Mouse (Mus musculus) limb, embryonic 15.5 days (tissue): ENCODE data around the gene Aldh1a3. TPM values are rescaled to one million over a fixed set of nuclear protein-coding genes. Genes with fewer than 3 reads are reported as not detected.

Experiments
- ATAC-seq: fragments of 200-750 bp; cut with Nextera tagmentation; 2 replicates; pipeline ENCODE4 v1.8.0; 2017; ENCODE audit warnings: low read depth, moderate TSS enrichment; ENCODE audit not compliant: insufficient number of reproducible peaks, low FRiP score, low TSS enrichment
- H3K27ac ChIP-seq: fragments of 300-500 bp; sonication (generic); 2 replicates; pipeline ENCODE4 v1.5.1; 2015; ENCODE audit warnings: moderate library complexity, mild to moderate bottlenecking, inconsistent platforms
- H3K27me3 ChIP-seq: fragments of 300-500 bp; sonication (generic); 2 replicates; pipeline ENCODE4 v1.6.1; 2015; ENCODE audit warnings: inconsistent platforms
- H3K36me3 ChIP-seq: fragments of 300-500 bp; sonication (generic); 2 replicates; pipeline ENCODE4 v1.6.1; 2015; ENCODE audit warnings: inconsistent platforms
- H3K4me1 ChIP-seq: fragments of 300-500 bp; sonication (generic); 2 replicates; pipeline ENCODE4 v1.6.1; 2015; ENCODE audit warnings: inconsistent platforms
- H3K4me2 ChIP-seq: fragments of 300-500 bp; sonication (generic); 2 replicates; pipeline ENCODE4 v1.6.1; 2015; ENCODE audit warnings: mild to moderate bottlenecking, inconsistent platforms
- H3K4me3 ChIP-seq: fragments of 300-500 bp; sonication (generic); 2 replicates; pipeline ENCODE4 v1.5.1; 2015; ENCODE audit warnings: mild to moderate bottlenecking, inconsistent platforms
- H3K9ac ChIP-seq: fragments of 300-500 bp; sonication (generic); 2 replicates; pipeline ENCODE4 v1.6.1; 2015; ENCODE audit warnings: inconsistent platforms
- H3K9me3 ChIP-seq: fragments of 300-500 bp; sonication (generic); 2 replicates; pipeline ENCODE4 v1.6.1; 2016; ENCODE audit warnings: inconsistent platforms
- WGBS: fragments of 180-500 bp; shearing (Covaris S2); methylation state at CpG from one replicate; pipeline ENCODE4 v1.1.7; 2015; 5-methylcytosine and 5-hydroxymethylcytosine counted together
- polyA plus RNA-seq: library from polyadenylated mRNA; unstranded; fragments of >200 nt; fragmentation: Nextera tagmentation; extraction: Ambion mirVana; gene quantifications from 2 replicates; pipeline ENCODE4 v1.2.1, GENCODE M21; 2015

Aldh1a3 gene
- 9.4 TPM in 2 replicates for polyA plus RNA-seq

GRCm38 (mm10) chr7:66427437-66428161, at the start of gene Aldh1a3:
TSS of gene Aldh1a3 (minus strand) at chr7:66427517.
- H3K4me3 ChIP-seq = peak within 1 kb of the TSS; percentile 50
- H3K9me3 ChIP-seq = no peaks in the 10 kb centered on the region
- H3K9ac ChIP-seq = 0 out of 2 replicates have a peak within 1 kb of the TSS, but pooled peaks have one; percentile 27
- 1% methylated on average over 43 of the region's 56 CpGs for WGBS
- ATAC-seq = peak; percentile 58; the same call in 1 of the 2 replicates
- peak within 1 kb of the TSS; percentile 97 for H3K4me2 ChIP-seq
- no peaks in the 10 kb centered on the region for H3K36me3 ChIP-seq
- peaks cover 21% of the 10 kb centered on the region for H3K4me1 ChIP-seq
- H3K27me3 ChIP-seq = peaks cover 56% of the 10 kb centered on the region
- no peak within 1 kb of the TSS for H3K27ac ChIP-seq

GRCm38 (mm10) chr7:66476289-66476688, 49.0 kb upstream of the Aldh1a3 start:
- no peaks in the 10 kb centered on the region for H3K27me3 ChIP-seq
- no peak for ATAC-seq
- H3K4me3 ChIP-seq = no peak overlapping the region
- H3K36me3 ChIP-seq = no peaks in the 10 kb centered on the region
- no peak overlapping the region for H3K4me2 ChIP-seq
- WGBS = 58% methylated on average over 8 of the region's 8 CpGs
- H3K9me3 ChIP-seq = no peaks in the 10 kb centered on the region
- no peak overlapping the region for H3K9ac ChIP-seq
- H3K27ac ChIP-seq = no peak overlapping the region
- 0 out of 2 replicates have a peak, but pooled peaks cover 2% of the 10 kb centered on the region for H3K4me1 ChIP-seq

GRCm38 (mm10) chr7:66471641-66472216, 44.4 kb upstream of the Aldh1a3 start:
- H3K27me3 ChIP-seq = no peaks in the 10 kb centered on the region
- no peaks in the 10 kb centered on the region for H3K4me1 ChIP-seq
- H3K4me2 ChIP-seq = no peak overlapping the region
- WGBS = 68% methylated on average over 12 of the region's 12 CpGs
- H3K9ac ChIP-seq = no peak overlapping the region
- ATAC-seq = no peak
- no peaks in the 10 kb centered on the region for H3K36me3 ChIP-seq
- no peak overlapping the region for H3K4me3 ChIP-seq
- H3K9me3 ChIP-seq = no peaks in the 10 kb centered on the region
- no peak overlapping the region for H3K27ac ChIP-seq

GRCm38 (mm10) chr7:66466641-66467040, 39.3 kb upstream of the Aldh1a3 start:
- H3K4me3 ChIP-seq = no peak overlapping the region
- H3K9ac ChIP-seq = no peak overlapping the region
- H3K4me1 ChIP-seq = no peaks in the 10 kb centered on the region
- no peaks in the 10 kb centered on the region for H3K9me3 ChIP-seq
- no peak overlapping the region for H3K4me2 ChIP-seq
- H3K36me3 ChIP-seq = no peaks in the 10 kb centered on the region
- no peak overlapping the region for H3K27ac ChIP-seq
- ATAC-seq = no peak
- no peaks in the 10 kb centered on the region for H3K27me3 ChIP-seq
- WGBS = 72% methylated on average over 14 of the region's 14 CpGs

- H3K4me2 ChIP-seq = no peak overlapping the region
- ATAC-seq = no peak
- WGBS = 79% methylated on average over 5 of the region's 5 CpGs
These were observed 37.9 kb upstream of the Aldh1a3 start for GRCm38 (mm10) chr7:66465241-66465640.

GRCm38 (mm10) chr7:66463081-66463480, 35.8 kb upstream of the Aldh1a3 start:
- no peak for ATAC-seq
- 91% methylated on average over 1 of the region's 1 CpGs for WGBS
- H3K36me3 ChIP-seq = no peaks in the 10 kb centered on the region
- H3K4me2 ChIP-seq = no peak overlapping the region
- no peaks in the 10 kb centered on the region for H3K9me3 ChIP-seq
- no peaks in the 10 kb centered on the region for H3K27me3 ChIP-seq
- no peak overlapping the region for H3K27ac ChIP-seq
- no peak overlapping the region for H3K9ac ChIP-seq
- no peaks in the 10 kb centered on the region for H3K4me1 ChIP-seq
- no peak overlapping the region for H3K4me3 ChIP-seq

More at GRCm38 (mm10) chr7:66465241-66465640, 37.9 kb upstream of the Aldh1a3 start:
- Histone ChIP-seq H3K27ac (no peak overlapping the region), H3K4me1 (no peaks in the 10 kb centered on the region), H3K36me3 (no peaks in the 10 kb centered on the region), H3K4me3 (no peak overlapping the region), H3K9ac (no peak overlapping the region), H3K27me3 (no peaks in the 10 kb centered on the region), H3K9me3 (no peaks in the 10 kb centered on the region)

- WGBS = 56% methylated on average over 12 of the region's 12 CpGs
- no peak for ATAC-seq
- Histone ChIP-seq H3K4me2 (no peak overlapping the region), H3K9me3 (no peaks in the 10 kb centered on the region), H3K4me3 (no peak overlapping the region), H3K27ac (no peak overlapping the region), H3K27me3 (no peaks in the 10 kb centered on the region), H3K9ac (no peak overlapping the region), H3K4me1 (peaks cover 13% of the 10 kb centered on the region), H3K36me3 (no peaks in the 10 kb centered on the region)
These were observed 24.4 kb upstream of the Aldh1a3 start for GRCm38 (mm10) chr7:66451622-66452295.

- 0 out of 2 replicates have a peak overlapping the region, but pooled peaks have one; percentile 27 for H3K27ac ChIP-seq
- H3K4me1 ChIP-seq = peaks cover 17% of the 10 kb centered on the region
- 6% methylated on average over 15 of the region's 16 CpGs for WGBS
- no peak for ATAC-seq
- H3K4me2 ChIP-seq = peak overlapping the region; percentile 47
- H3K27me3 ChIP-seq = no peaks in the 10 kb centered on the region
- H3K9me3 ChIP-seq = no peaks in the 10 kb centered on the region
- H3K9ac ChIP-seq = no peak overlapping the region
- no peaks in the 10 kb centered on the region for H3K36me3 ChIP-seq
- H3K4me3 ChIP-seq = peak overlapping the region; percentile 27
These were observed 22.8 kb upstream of the Aldh1a3 start for GRCm38 (mm10) chr7:66449971-66450752.

- Histone ChIP-seq H3K4me3 (no peak overlapping the region), H3K9ac (no peak overlapping the region), H3K27ac (no peak overlapping the region), H3K4me2 (no peak overlapping the region), H3K27me3 (no peaks in the 10 kb centered on the region), H3K4me1 (peaks cover 22% of the 10 kb centered on the region), H3K9me3 (no peaks in the 10 kb centered on the region), H3K36me3 (no peaks in the 10 kb centered on the region)
- WGBS = 63% methylated on average over 15 of the region's 15 CpGs
- no peak for ATAC-seq
These were observed 21.6 kb upstream of the Aldh1a3 start for GRCm38 (mm10) chr7:66448786-66449540.

- no peak overlapping the region for H3K4me2 ChIP-seq
- H3K4me3 ChIP-seq = no peak overlapping the region
- 54% methylated on average over 10 of the region's 10 CpGs for WGBS
- ATAC-seq = no peak
- no peak overlapping the region for H3K27ac ChIP-seq
- no peaks in the 10 kb centered on the region for H3K9me3 ChIP-seq
- H3K9ac ChIP-seq = no peak overlapping the region
- no peaks in the 10 kb centered on the region for H3K36me3 ChIP-seq
- H3K4me1 ChIP-seq = peaks cover 25% of the 10 kb centered on the region
- H3K27me3 ChIP-seq = no peaks in the 10 kb centered on the region
These were observed 21.0 kb upstream of the Aldh1a3 start for GRCm38 (mm10) chr7:66448304-66448703.

- 72% methylated on average over 3 of the region's 3 CpGs for WGBS
- Histone ChIP-seq H3K4me1 (peaks cover 38% of the 10 kb centered on the region), H3K9me3 (no peaks in the 10 kb centered on the region), H3K27me3 (no peaks in the 10 kb centered on the region), H3K27ac (no peak overlapping the region), H3K4me2 (no peak overlapping the region), H3K36me3 (no peaks in the 10 kb centered on the region), H3K4me3 (no peak overlapping the region), H3K9ac (no peak overlapping the region)
- ATAC-seq = no peak
These were observed 19.5 kb upstream of the Aldh1a3 start for GRCm38 (mm10) chr7:66446860-66447259.
